Mouse (Mus musculus) adrenal gland, adult (tissue): Measurements from ENCODE around the gene Ppig.

Source experiments
- DNase-seq, 2 experiments: peaks; one replicate each; pipeline ENCODE4 v3.0.0; 2022 to 2023; ENCODE audit warnings: low spot score in 1 of 2; ENCODE audit not compliant: inconsistent age in 2 of 2

Gene Ppig

GRCm38 (mm10) chr2:69760980-69761379 lies 38.6 kb downstream of the Ppig start:
- DNase-seq, result no peak

- no peak for DNase-seq
These were observed 41.0 kb downstream of the Ppig start for GRCm38 (mm10) chr2:69763340-69763739.

DNA sequence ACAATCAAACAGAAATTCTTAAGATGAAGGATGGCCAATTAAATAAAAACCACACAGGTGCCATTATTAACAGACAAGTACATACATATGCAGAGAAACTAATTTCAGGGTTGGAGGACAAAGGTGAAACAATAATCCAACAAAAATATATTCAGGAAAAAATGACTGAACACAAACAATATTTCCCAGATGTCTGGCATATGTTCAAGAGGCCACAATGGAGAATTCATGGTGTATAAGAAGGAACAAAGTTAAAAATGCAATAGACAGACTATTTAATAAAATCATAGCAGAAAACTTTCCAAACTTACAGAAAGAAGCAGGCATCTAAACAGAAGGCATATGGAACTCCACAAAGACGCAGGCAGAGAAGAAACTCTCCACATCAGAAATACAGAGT lies 42.4 kb downstream of the Ppig start:
- no peak for DNase-seq

DNA sequence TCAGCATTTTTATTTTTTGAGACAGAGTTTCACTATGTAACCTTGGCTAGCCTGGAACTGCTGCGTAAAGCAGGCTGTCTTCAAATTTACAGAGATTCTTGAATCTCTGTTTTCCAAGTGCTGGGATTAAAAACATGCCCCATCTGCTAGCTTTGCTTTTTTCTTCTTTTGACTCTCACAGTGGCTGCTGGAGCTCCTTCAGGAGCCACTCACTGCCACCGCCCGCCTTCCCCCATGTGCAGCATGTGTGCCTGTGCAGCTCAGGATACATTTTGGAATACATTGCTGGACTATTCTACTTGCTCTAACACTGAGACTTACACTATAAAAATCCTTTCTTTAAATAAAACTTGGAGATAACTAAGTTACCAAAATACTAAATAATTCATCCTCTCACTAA lies 51.0 kb downstream of the Ppig start:
- no peak for DNase-seq

- DNase-seq, result no peak
These were observed 55.9 kb downstream of the Ppig start for GRCm38 (mm10) chr2:69777985-69778835.

DNA sequence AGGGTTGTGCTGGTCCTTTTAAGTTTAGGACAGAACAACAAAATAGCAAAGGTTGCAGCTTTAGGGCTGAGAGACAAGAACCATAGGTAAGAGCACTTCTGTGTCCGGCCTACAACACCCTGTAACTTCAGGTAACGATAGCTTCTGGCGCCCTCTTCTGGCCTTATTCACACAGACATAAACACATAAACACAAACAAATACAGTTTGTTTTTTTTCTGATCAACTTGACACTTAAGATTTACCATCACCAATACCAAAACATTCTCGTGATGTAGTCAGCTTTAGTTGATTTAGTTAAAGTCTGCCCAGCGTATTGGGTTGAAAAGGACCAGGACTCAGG lies 56.5 kb downstream of the Ppig start:
- peak in 1 of 2 experiments; percentile 56 for DNase-seq

DNA sequence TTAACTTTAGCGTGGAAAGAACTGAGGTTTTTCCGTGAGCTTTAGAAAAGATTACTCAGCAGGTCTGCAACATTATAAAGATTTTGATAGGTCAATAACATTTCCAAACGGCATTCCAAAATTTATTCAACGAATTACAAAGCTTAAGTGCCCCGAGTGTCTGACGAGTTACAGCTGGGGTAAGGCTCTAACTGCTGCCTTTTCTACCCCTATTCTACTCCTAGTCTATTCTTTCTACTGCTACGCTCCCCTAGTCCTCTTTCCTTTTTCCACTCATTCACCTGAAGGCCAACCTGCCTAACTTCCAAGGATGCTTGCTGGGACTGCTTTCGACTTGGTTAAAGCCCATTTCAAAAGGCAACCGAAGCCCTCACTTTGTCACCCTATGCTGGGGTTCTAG lies 66.6 kb downstream of the Ppig start:
- no peak for DNase-seq

GRCm38 (mm10) chr2:69789429-69790069 lies 67.2 kb downstream of the Ppig start, which contains the start of the genes Ccdc173 and Phospho2:
TSS of gene Ccdc173 (minus strand) at chr2:69789575.
TSS of gene Phospho2 (plus strand) at chr2:69789623.
- peak; percentile 98 to 99 for DNase-seq

GRCm38 (mm10) chr2:69790285-69790684 lies 67.9 kb downstream of the Ppig start:
- peak; percentile 88 to 96 for DNase-seq

DNA sequence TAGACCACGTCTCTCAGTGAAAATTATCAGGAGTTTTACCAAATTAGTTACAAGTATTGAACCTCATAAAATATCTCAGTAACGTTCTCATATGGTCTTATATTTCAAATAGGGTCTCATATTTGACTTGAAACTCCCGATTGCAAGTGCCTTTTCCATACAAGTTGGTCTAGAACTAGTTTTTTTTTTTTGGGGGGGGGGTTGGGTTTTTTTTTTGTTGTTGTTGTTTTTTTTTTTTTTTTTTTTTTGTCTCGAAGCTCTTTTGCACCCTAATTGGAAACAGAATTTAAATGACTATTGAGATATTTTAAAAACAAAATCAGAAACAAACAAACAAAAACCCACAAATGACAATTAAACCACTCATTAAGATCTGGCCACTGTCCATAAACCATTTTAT lies 68.4 kb downstream of the Ppig start:
- DNase-seq, result no peak

GRCm38 (mm10) chr2:69802911-69803312 lies 80.6 kb downstream of the Ppig start:
- peak; percentile 85 to 96 for DNase-seq
